Mouse (Mus musculus): ENCODE data around the gene Elmo3.

DNA sequence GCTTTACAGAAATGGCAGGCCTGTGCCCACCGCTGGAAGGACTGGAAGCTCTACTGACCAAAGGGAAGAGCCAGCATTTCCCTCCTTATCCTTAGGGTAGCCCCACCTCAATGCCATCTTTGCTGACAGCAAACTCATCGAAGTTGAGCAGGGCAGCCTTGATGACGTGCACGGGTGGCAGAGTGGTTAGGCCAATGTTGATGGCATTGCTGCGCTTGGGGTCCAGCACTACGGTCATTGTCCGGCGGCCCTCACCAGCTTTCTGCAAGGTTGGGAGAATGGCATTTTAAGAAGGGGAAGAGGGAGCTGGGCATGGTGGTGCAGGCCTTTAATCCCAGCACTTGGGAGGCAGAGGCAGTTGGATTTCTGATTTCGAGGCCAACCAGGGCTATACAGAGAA lies 26.5 kb downstream of the Elmo3 start:
- no peak for TF ChIP-seq POLR2A (IDR thresholded peaks at IDR 0.05; ENCODE audit: control insufficient read depth, low read depth, low read length)
- no peak for TF ChIP-seq CTCF (IDR thresholded peaks at IDR 0.05; ENCODE audit: control insufficient read depth, insufficient read depth, insufficient replicate concordance, low read depth, low read length)
